Mouse (Mus musculus): ENCODE data around the gene Sertad2. TPM values are rescaled to one million over a fixed set of nuclear protein-coding genes. Genes with fewer than 3 reads are reported as not detected.

The Sertad2 gene
- polyA plus RNA-seq, 1 experiment = 20.9 TPM

DNA sequence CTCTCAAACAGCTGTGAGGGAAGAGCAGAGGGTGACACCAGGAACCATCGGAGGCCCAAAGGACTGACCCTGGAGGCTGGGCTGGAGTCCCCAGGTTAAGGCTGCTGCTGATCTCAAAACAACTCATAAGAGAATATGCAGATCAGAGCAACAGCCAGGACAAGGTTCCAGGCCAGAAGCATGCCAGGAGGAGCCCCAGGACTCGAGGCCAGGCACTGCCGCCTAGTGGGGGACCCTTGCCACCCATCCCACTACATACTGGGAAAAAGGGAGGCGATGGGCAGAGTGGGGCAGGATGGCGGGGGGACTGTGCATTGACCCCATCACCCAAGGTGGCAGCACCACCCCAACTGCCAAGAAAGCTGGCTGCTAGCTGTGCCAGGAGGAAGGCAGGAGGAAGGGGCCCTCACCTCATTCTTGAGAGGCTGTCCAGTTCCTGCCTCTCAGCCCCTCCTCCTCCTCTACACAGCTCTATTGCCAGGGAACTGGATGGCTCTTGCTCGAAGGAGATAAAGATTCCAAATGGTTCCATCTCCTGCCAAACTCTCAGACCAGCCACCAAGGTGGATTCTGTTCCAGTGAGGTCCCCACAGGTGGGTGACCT lies 128.8 kb downstream of the Sertad2 start:
- H3K4me2 ChIP-seq (ENCODE audit: low read depth) = no peak overlapping the region
- TF ChIP-seq SRF (IDR thresholded peaks at IDR 0.05; ENCODE audit: control insufficient read depth, insufficient read length, low read depth) (no peak), TCF12 (IDR thresholded peaks at IDR 0.05; ENCODE audit: insufficient read depth, poor library complexity, severe bottlenecking) (no peak)
- no peaks in the 10 kb centered on the region for H3K36me3 ChIP-seq (ENCODE audit: control insufficient read depth, insufficient read depth)
- H3ac ChIP-seq (ENCODE audit: control insufficient read depth, insufficient read length) = no peak overlapping the region
- H3K79me2 ChIP-seq (ENCODE audit: control insufficient read depth, insufficient read depth) = no peaks in the 10 kb centered on the region
- no peaks in the 10 kb centered on the region for H3K27me3 ChIP-seq (ENCODE audit: control insufficient read depth, insufficient read depth, insufficient read length)
- H3K4me3 ChIP-seq = no peak overlapping the region

DNA sequence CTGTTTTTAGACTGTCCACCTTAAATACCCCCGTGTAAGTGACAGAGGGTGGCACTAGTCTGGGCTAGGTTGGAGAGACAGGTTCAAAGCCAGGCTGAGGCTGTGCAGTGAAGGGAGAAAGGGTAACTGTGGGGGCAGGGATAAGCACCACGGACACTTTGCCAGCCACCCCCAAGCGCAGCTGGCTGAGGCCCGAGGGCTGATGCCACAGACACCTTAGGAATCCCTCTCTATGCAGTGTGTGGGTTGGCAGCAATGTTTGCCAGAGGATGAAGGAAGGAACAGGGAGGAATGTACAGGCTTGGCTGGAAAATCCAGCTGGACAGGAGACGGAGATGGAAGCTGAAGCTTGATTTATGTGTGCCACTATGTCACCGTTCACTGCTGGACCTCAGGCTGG lies 129.5 kb downstream of the Sertad2 start:
- peak in 1 of 3 experiments; percentile 59 for TF ChIP-seq MYOD1 (IDR thresholded peaks at IDR 0.05; ENCODE audit: control insufficient read depth in 1 of 3, insufficient read length in 2 of 3, low read depth in 2 of 3)
- peak in 2 of 3 experiments; percentile 2 to 76 for TF ChIP-seq MYOG (IDR thresholded peaks at IDR 0.05; ENCODE audit: control insufficient read depth in 1 of 3, insufficient read depth in 1 of 3, insufficient read length in 2 of 3, low read depth in 2 of 3)
- TF ChIP-seq MAX (IDR thresholded peaks at IDR 0.05; ENCODE audit: low read depth) = no peak
- TF ChIP-seq POLR2A (IDR thresholded peaks at IDR 0.05; ENCODE audit: insufficient read length, low read depth) = no peak
- Histone ChIP-seq H3K4me2 (ENCODE audit: low read depth) (peak overlapping the region; percentile 32), H3K36me3 (ENCODE audit: control insufficient read depth, insufficient read depth) (no peaks in the 10 kb centered on the region), H3K27me3 (ENCODE audit: control insufficient read depth, insufficient read depth, insufficient read length) (no peaks in the 10 kb centered on the region), H3ac (ENCODE audit: control insufficient read depth, insufficient read length) (no peak overlapping the region), H3K4me3 (no peak overlapping the region), H3K79me2 (ENCODE audit: control insufficient read depth, insufficient read depth) (no peaks in the 10 kb centered on the region)

DNA sequence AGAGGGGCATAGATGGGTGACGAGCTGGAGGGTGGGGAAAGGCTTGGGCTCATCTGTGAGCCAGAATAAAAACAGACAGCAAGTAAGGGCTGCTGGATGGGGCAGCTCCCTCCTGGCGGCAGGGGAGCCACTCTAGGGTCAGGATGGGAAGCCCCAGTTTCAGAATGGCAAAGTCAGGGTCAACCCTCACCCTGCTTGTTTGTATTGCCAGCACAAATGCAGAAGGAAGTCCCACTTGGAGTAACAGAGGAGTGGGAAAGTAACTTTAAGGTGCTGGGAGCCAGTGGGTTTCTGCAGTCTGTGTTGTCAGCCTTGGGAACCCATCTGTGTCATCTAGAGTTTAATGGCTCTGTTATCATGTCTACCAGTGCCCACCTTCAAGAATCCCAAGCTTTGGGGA lies 136.3 kb downstream of the Sertad2 start:
- Histone ChIP-seq H3ac (ENCODE audit: control insufficient read depth, insufficient read length) (no peak overlapping the region), H3K27me3 (ENCODE audit: control insufficient read depth, insufficient read depth, insufficient read length) (no peaks in the 10 kb centered on the region), H3K4me2 (ENCODE audit: low read depth) (no peak overlapping the region), H3K79me2 (ENCODE audit: control insufficient read depth, insufficient read depth) (no peaks in the 10 kb centered on the region), H3K4me3 (no peak overlapping the region), H3K36me3 (ENCODE audit: control insufficient read depth, insufficient read depth) (no peaks in the 10 kb centered on the region)
- TF ChIP-seq MAX (IDR thresholded peaks at IDR 0.05; ENCODE audit: low read depth) (no peak), USF1 (IDR thresholded peaks at IDR 0.05; ENCODE audit: low read depth) (no peak), POLR2AphosphoS2 (IDR thresholded peaks at IDR 0.05; ENCODE audit: insufficient read length, low read depth) (no peak), TCF12 (IDR thresholded peaks at IDR 0.05; ENCODE audit: insufficient read depth, poor library complexity, severe bottlenecking) (no peak), TCF3 (IDR thresholded peaks at IDR 0.05; ENCODE audit: insufficient read length, low read depth) (no peak), MYOD1 (IDR thresholded peaks at IDR 0.05; ENCODE audit: control insufficient read depth in 1 of 3, insufficient read length in 2 of 3, low read depth in 2 of 3) (no peak), CEBPB (IDR thresholded peaks at IDR 0.05; ENCODE audit: insufficient read depth, poor library complexity, severe bottlenecking) (no peak), MYOG (IDR thresholded peaks at IDR 0.05; ENCODE audit: control insufficient read depth in 1 of 3, insufficient read depth in 1 of 3, insufficient read length in 2 of 3, low read depth in 2 of 3) (no peak)

DNA sequence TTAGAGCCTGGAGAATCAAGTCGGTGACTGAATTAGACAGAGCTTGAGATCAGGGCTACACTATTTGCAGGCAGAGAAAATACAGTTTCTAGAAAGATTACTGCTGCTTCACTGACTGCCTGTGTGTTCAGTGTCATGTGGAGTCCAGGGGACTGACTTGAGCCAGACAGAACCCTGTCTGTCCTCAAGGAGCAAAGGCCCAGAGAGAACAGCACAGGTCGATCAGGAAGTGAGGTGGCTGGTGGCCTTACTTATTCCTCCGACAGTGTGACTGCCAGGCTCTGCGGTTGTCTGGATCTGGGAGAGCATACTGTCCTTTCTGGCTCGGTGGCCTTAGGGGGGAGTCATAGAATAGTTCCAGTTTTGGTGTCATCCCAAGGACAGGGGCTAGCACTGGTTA lies 137.7 kb downstream of the Sertad2 start:
- no peak overlapping the region for H3ac ChIP-seq (ENCODE audit: control insufficient read depth, insufficient read length)
- H3K79me2 ChIP-seq (ENCODE audit: control insufficient read depth, insufficient read depth) = no peaks in the 10 kb centered on the region
- no peak for TF ChIP-seq MAX (IDR thresholded peaks at IDR 0.05; ENCODE audit: low read depth)
- no peak for TF ChIP-seq SRF (IDR thresholded peaks at IDR 0.05; ENCODE audit: control insufficient read depth, insufficient read length, low read depth)
- TF ChIP-seq TCF12 (IDR thresholded peaks at IDR 0.05; ENCODE audit: insufficient read depth, poor library complexity, severe bottlenecking) = no peak
- no peak for TF ChIP-seq MYOD1 (IDR thresholded peaks at IDR 0.05; ENCODE audit: control insufficient read depth in 1 of 3, insufficient read length in 2 of 3, low read depth in 2 of 3)
- no peak for TF ChIP-seq E2F4 (IDR thresholded peaks at IDR 0.05; ENCODE audit: insufficient read depth)
- TF ChIP-seq POLR2AphosphoS2 (IDR thresholded peaks at IDR 0.05; ENCODE audit: insufficient read length, low read depth) = no peak
- TF ChIP-seq CEBPB (IDR thresholded peaks at IDR 0.05; ENCODE audit: insufficient read depth, poor library complexity, severe bottlenecking) = no peak
- TF ChIP-seq POLR2A (IDR thresholded peaks at IDR 0.05; ENCODE audit: insufficient read length, low read depth) = no peak
- no peak for TF ChIP-seq USF1 (IDR thresholded peaks at IDR 0.05; ENCODE audit: low read depth)
- H3K4me3 ChIP-seq = no peak overlapping the region
- H3K27me3 ChIP-seq (ENCODE audit: control insufficient read depth, insufficient read depth, insufficient read length) = no peaks in the 10 kb centered on the region
- H3K4me2 ChIP-seq (ENCODE audit: low read depth) = no peak overlapping the region
- H3K36me3 ChIP-seq (ENCODE audit: control insufficient read depth, insufficient read depth) = peaks cover 6% of the 10 kb centered on the region

DNA sequence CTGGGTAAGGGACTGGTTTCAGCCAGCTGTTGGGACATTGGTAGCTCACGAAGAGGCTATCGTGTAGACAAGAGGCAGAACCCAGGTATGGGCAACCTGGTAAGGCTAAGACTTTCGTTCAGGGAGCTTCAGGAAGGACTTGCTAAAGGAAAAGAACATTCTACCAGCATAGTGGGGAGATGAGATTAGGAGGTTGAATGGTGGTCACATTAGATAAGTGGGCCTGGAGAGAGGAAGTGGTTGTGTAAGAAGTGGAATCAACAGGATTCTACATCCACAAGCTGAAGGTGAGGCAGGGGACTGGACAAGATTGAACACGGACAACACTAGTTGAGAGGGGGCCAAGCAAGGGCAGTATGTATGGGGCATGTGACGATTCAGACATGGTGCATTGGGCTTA lies 138.6 kb downstream of the Sertad2 start:
- no peak for TF ChIP-seq MYOG (IDR thresholded peaks at IDR 0.05; ENCODE audit: control insufficient read depth in 1 of 3, insufficient read depth in 1 of 3, insufficient read length in 2 of 3, low read depth in 2 of 3)
- TF ChIP-seq MYOD1 (IDR thresholded peaks at IDR 0.05; ENCODE audit: control insufficient read depth in 1 of 3, insufficient read length in 2 of 3, low read depth in 2 of 3) = no peak
- TF ChIP-seq POLR2AphosphoS2 (IDR thresholded peaks at IDR 0.05; ENCODE audit: insufficient read length, low read depth) = no peak
- TF ChIP-seq CEBPB (IDR thresholded peaks at IDR 0.05; ENCODE audit: insufficient read depth, poor library complexity, severe bottlenecking) = no peak
- Histone ChIP-seq H3K4me2 (ENCODE audit: low read depth) (no peak overlapping the region), H3K4me3 (no peak overlapping the region), H3K27me3 (ENCODE audit: control insufficient read depth, insufficient read depth, insufficient read length) (no peaks in the 10 kb centered on the region), H3K79me2 (ENCODE audit: control insufficient read depth, insufficient read depth) (no peaks in the 10 kb centered on the region), H3K36me3 (ENCODE audit: control insufficient read depth, insufficient read depth) (peaks cover 10% of the 10 kb centered on the region), H3ac (ENCODE audit: control insufficient read depth, insufficient read length) (no peak overlapping the region)

DNA sequence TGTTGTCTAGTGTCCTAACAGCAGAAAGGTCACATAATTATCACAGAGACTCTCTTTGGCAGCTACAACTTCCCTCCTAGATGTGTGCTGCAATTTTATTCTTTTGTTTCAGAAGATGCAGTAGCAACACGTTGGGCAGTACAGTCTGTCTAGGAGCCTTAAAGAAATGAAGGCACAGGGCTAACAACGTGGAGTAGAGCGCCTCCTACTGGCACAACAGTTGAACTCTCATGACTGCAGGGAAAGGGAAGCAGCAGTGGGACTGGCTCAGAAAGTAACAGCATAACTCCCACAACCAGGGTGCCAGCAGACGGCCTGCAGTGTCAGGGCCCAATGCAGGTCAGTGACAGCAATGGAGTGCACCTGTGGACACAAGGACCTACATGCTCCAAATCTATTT lies 147.9 kb downstream of the Sertad2 start:
- no peak overlapping the region for H3K4me2 ChIP-seq (ENCODE audit: low read depth)
- no peaks in the 10 kb centered on the region for H3K27me3 ChIP-seq (ENCODE audit: control insufficient read depth, insufficient read depth, insufficient read length)
- TF ChIP-seq MAX (IDR thresholded peaks at IDR 0.05; ENCODE audit: low read depth) = no peak
- TF ChIP-seq USF1 (IDR thresholded peaks at IDR 0.05; ENCODE audit: low read depth) = no peak
- TF ChIP-seq MYOD1 (IDR thresholded peaks at IDR 0.05; ENCODE audit: control insufficient read depth in 1 of 3, insufficient read length in 2 of 3, low read depth in 2 of 3) = no peak
- TF ChIP-seq TCF3 (IDR thresholded peaks at IDR 0.05; ENCODE audit: insufficient read length, low read depth) = no peak
- peaks cover 19% of the 10 kb centered on the region for H3K36me3 ChIP-seq (ENCODE audit: control insufficient read depth, insufficient read depth)
- no peak overlapping the region for H3ac ChIP-seq (ENCODE audit: control insufficient read depth, insufficient read length)
- H3K79me2 ChIP-seq (ENCODE audit: control insufficient read depth, insufficient read depth) = no peaks in the 10 kb centered on the region
- H3K4me3 ChIP-seq = no peak overlapping the region

Other genes with a start within 250 kb of the Sertad2 start
- gene Slc1a4, start 210.5 kb upstream of the Sertad2 start, polyA plus RNA-seq (2012; fragmentation: generic; extraction: Trizol) = 66.7 TPM
- 7.6 TPM for gene Aftph, start 198.3 kb downstream of the Sertad2 start, polyA plus RNA-seq (2012; fragmentation: generic; extraction: Trizol)

All from myocyte (in vitro differentiated cells).